In the genomic region with DNA sequence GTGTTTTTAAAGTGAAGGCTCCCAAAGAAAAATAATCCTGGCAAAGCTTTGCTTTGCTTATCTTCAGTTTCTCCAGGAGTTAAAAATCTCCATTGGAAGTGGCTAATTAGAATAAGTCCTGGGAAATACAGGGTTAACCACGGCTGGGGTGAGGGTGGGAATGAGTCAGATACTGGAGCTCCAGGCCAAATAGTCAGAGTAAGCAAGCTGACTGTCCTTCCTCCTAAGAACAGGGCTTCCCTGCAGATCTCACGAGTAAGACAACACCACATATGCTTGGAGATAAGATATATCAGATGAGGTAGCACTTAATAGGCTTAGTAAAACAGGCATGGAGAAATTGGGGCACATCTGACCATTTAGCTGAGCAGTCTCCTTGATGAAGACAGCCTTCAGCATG, we compare ENCODE assay signal across 17 mouse cellular contexts.
"Had no signal": no experiment of that assay in that cellular context is flagged by ENCODE, and none has a peak within 500 bp of the region (broad histone marks: within the 10 kb centered on the region; RNA-seq: fewer than 3 reads in every experiment).

No protein-coding gene starts in this region.

- H3K4me3 ChIP-seq: kidney, embryonic 15.5 days; left cerebral cortex, adult 2 months; liver, embryonic 13.5 days; megakaryocyte, embryonic 14.5 days; midbrain, embryonic 10.5 days; midbrain, embryonic 13.5 days had no signal

- H3K4me1 ChIP-seq: kidney, embryonic 15.5 days; liver, embryonic 13.5 days; midbrain, embryonic 10.5 days; midbrain, embryonic 13.5 days had no signal

- H3K4me2 ChIP-seq: kidney, embryonic 15.5 days; liver, embryonic 13.5 days; lung, embryonic 14.5 days; midbrain, embryonic 13.5 days had no signal

- ATAC-seq: lung, postnatal 0 days; midbrain, embryonic 13.5 days; midbrain, embryonic 16.5 days had no signal

- DNase-seq: kidney, adult 8-10 months; kidney, postnatal 10 days; kidney, postnatal 36 days; layer of hippocampus, postnatal 36 days; liver, embryonic 13.5 days; lung, embryonic 14.5 days; right cerebral cortex, postnatal 25 days; spleen, adult 18-20 months; thymus, adult 18-20 months; thymus, postnatal 36 days had no signal

- H3K27me3 ChIP-seq: kidney, embryonic 15.5 days; liver, embryonic 13.5 days; megakaryocyte, embryonic 14.5 days; midbrain, embryonic 13.5 days had no signal

- H3K9me3 ChIP-seq: kidney, embryonic 15.5 days; liver, embryonic 13.5 days; megakaryocyte, embryonic 14.5 days; midbrain, embryonic 10.5 days; midbrain, embryonic 13.5 days had no signal
